Mouse (Mus musculus): ENCODE data around the gene Shld1. TPM values are rescaled to one million over a fixed set of nuclear protein-coding genes. Genes with fewer than 3 reads are reported as not detected.

Shld1 gene
- total and polyA plus RNA-seq, 3 experiments: 8.0 to 8.8 TPM; not detected in 1

DNA sequence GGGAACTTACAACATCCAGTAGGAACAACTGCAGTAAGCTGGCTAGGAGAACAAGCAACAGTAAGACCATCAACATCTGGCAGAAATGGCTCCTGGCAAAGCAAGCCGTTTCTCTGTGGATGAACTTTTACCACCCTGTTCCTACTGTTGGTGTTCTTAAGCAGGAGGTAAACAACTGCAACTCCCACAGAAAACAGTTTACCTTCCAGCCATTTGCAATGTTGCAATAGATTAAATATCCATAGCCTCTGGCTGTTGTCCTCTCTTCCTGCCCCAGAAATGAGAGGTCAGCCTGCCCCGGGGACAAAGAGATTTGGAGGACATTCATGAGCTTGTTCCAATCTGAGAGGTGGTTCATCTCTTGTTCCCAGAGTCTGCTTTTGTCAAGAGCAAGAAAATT lies 29.5 kb upstream of the Shld1 start:
- Histone ChIP-seq H3K27me3 (ENCODE audit: control insufficient read depth in 1 of 2, insufficient read depth in 2 of 2, low read length in 2 of 2) (no peaks in the 10 kb centered on the region; a peak in 1 of 4 replicates), H3K79me2 (ENCODE audit: control insufficient read depth, insufficient read depth, low read length, poor library complexity) (no peaks in the 10 kb centered on the region), H3K4me1 (ENCODE audit: control insufficient read depth in 1 of 2, insufficient read depth in 2 of 2, low read length in 2 of 2) (no peaks in the 10 kb centered on the region), H3K9me3 (replicated peaks; ENCODE audit: insufficient read depth, low read length) (no peaks in the 10 kb centered on the region), H3K9ac (ENCODE audit: control insufficient read depth, low read depth, low read length, poor library complexity, severe bottlenecking) (no peak overlapping the region), H3K27ac (ENCODE audit: control insufficient read depth, low read depth, low read length) (no peak overlapping the region), H3K4me3 (ENCODE audit: control insufficient read depth in 1 of 2, insufficient read depth in 1 of 2, low read depth in 2 of 2, low read length in 2 of 2) (no peak overlapping the region), H3K36me3 (ENCODE audit: control insufficient read depth in 1 of 2, insufficient read depth in 2 of 2, low read length in 2 of 2) (no peaks in the 10 kb centered on the region)
- TF ChIP-seq USF2 (IDR thresholded peaks at IDR 0.05; ENCODE audit: borderline replicate concordance in 1 of 2, insufficient read depth in 1 of 2, low read depth in 1 of 2, low read length in 2 of 2) (no peak), POLR2AphosphoS2 (IDR thresholded peaks at IDR 0.05; ENCODE audit: low read length) (no peak), TBP (IDR thresholded peaks at IDR 0.05; ENCODE audit: low read depth, low read length) (no peak), NRF1 (IDR thresholded peaks at IDR 0.05; ENCODE audit: insufficient read depth, low read depth, low read length, poor library complexity, severe bottlenecking) (no peak), JUND (IDR thresholded peaks at IDR 0.05; ENCODE audit: low read depth, low read length) (no peak), MAFK (IDR thresholded peaks at IDR 0.05; ENCODE audit: borderline replicate concordance, low read depth, low read length) (no peak), SMC3 (IDR thresholded peaks at IDR 0.05; ENCODE audit: low read depth, low read length) (no peak), EP300 (IDR thresholded peaks at IDR 0.05; ENCODE audit: low read depth in 1 of 2, low read length in 2 of 2) (no peak), CTCF (IDR thresholded peaks at IDR 0.05 in 2 of 3, conservative IDR thresholded peaks at IDR 0.05 in 1 of 3; ENCODE audit: control insufficient read depth in 1 of 3, insufficient read depth in 1 of 3, low read depth in 2 of 3, low read length in 3 of 3, poor library complexity in 1 of 3, severe bottlenecking in 1 of 3) (no peak), SIN3A (IDR thresholded peaks at IDR 0.05; ENCODE audit: low read length) (no peak)
- DNase-seq (ENCODE audit: low read depth, low spot score): no peak

DNA sequence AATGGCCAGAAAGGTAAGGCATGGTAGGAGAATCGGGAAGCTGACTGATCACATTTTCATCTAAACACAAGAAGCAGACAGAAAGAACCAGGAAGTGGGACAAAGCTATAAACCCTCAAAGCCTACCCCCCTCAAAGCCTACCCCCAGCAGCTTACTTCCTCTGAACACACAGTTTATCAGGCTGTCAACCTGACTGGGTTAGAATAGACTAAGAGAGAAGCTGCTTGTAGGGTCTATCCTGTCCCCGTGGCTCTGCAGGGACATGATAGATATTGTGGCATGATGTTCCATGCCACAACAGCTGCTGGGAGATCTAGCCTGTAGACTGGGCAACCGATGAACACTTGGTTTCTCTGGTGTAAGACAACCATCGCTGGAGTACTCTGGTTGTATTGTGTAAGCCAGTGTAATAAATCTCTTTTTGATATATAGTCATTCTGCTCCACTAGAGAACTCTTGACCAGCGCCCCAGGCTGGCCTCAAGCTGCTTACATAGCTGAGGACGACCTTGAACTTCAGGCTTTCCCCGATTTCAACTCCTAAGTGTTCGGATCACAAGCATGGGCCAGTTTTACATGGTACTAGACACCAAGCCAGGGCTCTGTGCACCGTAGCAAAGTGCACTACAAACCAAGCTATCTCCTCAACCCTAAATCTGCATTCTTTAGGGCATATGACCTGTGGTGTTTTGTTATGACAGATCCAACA lies 28.2 kb upstream of the Shld1 start:
- Histone ChIP-seq H3K27ac (ENCODE audit: control insufficient read depth, low read depth, low read length) (no peak overlapping the region), H3K79me2 (ENCODE audit: control insufficient read depth, insufficient read depth, low read length, poor library complexity) (no peaks in the 10 kb centered on the region), H3K36me3 (ENCODE audit: control insufficient read depth in 1 of 2, insufficient read depth in 2 of 2, low read length in 2 of 2) (no peaks in the 10 kb centered on the region), H3K9ac (ENCODE audit: control insufficient read depth, low read depth, low read length, poor library complexity, severe bottlenecking) (no peak overlapping the region), H3K9me3 (replicated peaks; ENCODE audit: insufficient read depth, low read length) (no peaks in the 10 kb centered on the region), H3K4me3 (ENCODE audit: control insufficient read depth in 1 of 2, insufficient read depth in 1 of 2, low read depth in 2 of 2, low read length in 2 of 2) (no peak overlapping the region), H3K27me3 (ENCODE audit: control insufficient read depth in 1 of 2, insufficient read depth in 2 of 2, low read length in 2 of 2) (no peaks in the 10 kb centered on the region; a peak in 1 of 4 replicates), H3K4me1 (ENCODE audit: control insufficient read depth in 1 of 2, insufficient read depth in 2 of 2, low read length in 2 of 2) (no peaks in the 10 kb centered on the region)
- TF ChIP-seq TAL1 (IDR thresholded peaks at IDR 0.05; ENCODE audit: low read length) (no peak), MYB (IDR thresholded peaks at IDR 0.05; ENCODE audit: low read depth, low read length) (no peak), SIN3A (IDR thresholded peaks at IDR 0.05; ENCODE audit: low read length) (no peak), GABPA (IDR thresholded peaks at IDR 0.05; ENCODE audit: low read depth, low read length) (no peak), POLR2AphosphoS2 (IDR thresholded peaks at IDR 0.05; ENCODE audit: low read length) (no peak), NELFE (IDR thresholded peaks at IDR 0.05; ENCODE audit: low read depth, low read length) (no peak), MAX (IDR thresholded peaks at IDR 0.05; ENCODE audit: low read length) (no peak), ZC3H11A (IDR thresholded peaks at IDR 0.05; ENCODE audit: low read depth, low read length) (no peak), BHLHE40 (IDR thresholded peaks at IDR 0.05; ENCODE audit: borderline replicate concordance, low read depth, low read length) (no peak), NRF1 (IDR thresholded peaks at IDR 0.05; ENCODE audit: insufficient read depth, low read depth, low read length, poor library complexity, severe bottlenecking) (no peak), POLR2AphosphoS5 (IDR thresholded peaks at IDR 0.05; ENCODE audit: borderline replicate concordance, low read depth, low read length) (no peak), KAT2A (conservative IDR thresholded peaks at IDR 0.05; ENCODE audit: low read depth, low read length) (no peak), POLR2A (IDR thresholded peaks at IDR 0.05; ENCODE audit: control insufficient read depth in 1 of 2, insufficient read depth in 1 of 2, low read depth in 1 of 2, low read length in 2 of 2, poor library complexity in 1 of 2) (no peak)
- peak; percentile 15 for DNase-seq (ENCODE audit: low read depth, low spot score)

Data from MEL (cell line).